In genomic region chr15:26377355-26377754, GRCm38 (mm10) we compare ENCODE assay signal across 22 mouse cellular contexts.
A peak's percentile ranks its signal among the peaks of the same experiment; 100 is the strongest.
DNase-seq lines count a peak whose midpoint lies in the region; ATAC-seq and TF ChIP-seq lines count a peak whose summit lies in the region.
"Had no signal": no experiment of that assay in that cellular context is flagged by ENCODE, and none has a peak within 500 bp of the region (broad histone marks: within the 10 kb centered on the region; RNA-seq: fewer than 3 reads in every experiment).

No protein-coding gene starts in this region.

- H3K9ac ChIP-seq in liver, adult 2 months (ENCODE audit: low read depth, low read length), result no peak overlapping the region
- no peak overlapping the region for H3K9ac ChIP-seq in liver, embryonic 11.5 days (ENCODE audit: low read depth, low read length)
- no peak overlapping the region for H3K9ac ChIP-seq in liver, postnatal 0 days (replicated peaks)
- H3K9ac ChIP-seq: forebrain, embryonic 13.5 days; heart, embryonic 13.5 days; hindbrain, embryonic 14.5 days had no signal

- WGBS in liver, adult 2 months, result 9% methylated on average over 2 of the region's 2 CpGs
- WGBS in liver, embryonic 11.5 days, result 66% methylated on average over 2 of the region's 2 CpGs
- 54% methylated on average over 2 of the region's 2 CpGs for WGBS in liver, postnatal 0 days (ENCODE audit: insufficient replicate concordance)

- no peaks in the 10 kb centered on the region for H3K9me3 ChIP-seq in liver, embryonic 11.5 days (ENCODE audit: control insufficient read depth, low read length)
- H3K9me3 ChIP-seq in liver, postnatal 0 days (ENCODE audit: low read length), result no peaks in the 10 kb centered on the region
- H3K9me3 ChIP-seq: forebrain, embryonic 10.5 days; forebrain, embryonic 13.5 days; heart, embryonic 10.5 days; heart, embryonic 13.5 days had no signal

- ATAC-seq in liver, embryonic 11.5 days (replicated peaks; ENCODE audit: low FRiP score), result no peak
- ATAC-seq in liver, postnatal 0 days, result peak; percentile 96
- ATAC-seq in inflammation-experienced regulatory T-cells, adult 6 months, result no peak
- ATAC-seq: forebrain, embryonic 13.5 days; forebrain, embryonic 16.5 days; hindbrain, postnatal 0 days had no signal

- H3K79me2 ChIP-seq in liver, adult 2 months (ENCODE audit: control insufficient read depth, insufficient read depth, low read length), result no peaks in the 10 kb centered on the region
- peaks cover 10% of the 10 kb centered on the region for H3K79me2 ChIP-seq in C2C12 (ENCODE audit: control insufficient read depth, insufficient read depth)

- no peak overlapping the region for H3ac ChIP-seq in C2C12 (ENCODE audit: control insufficient read depth, insufficient read length, low read depth)

- TF ChIP-seq EP300 in liver, postnatal 0 days (IDR thresholded peaks at IDR 0.05; ENCODE audit: low read depth), result peak; percentile 57

- no peak overlapping the region for H3K27ac ChIP-seq in liver, adult 2 months (replicated peaks; ENCODE audit: insufficient read depth, low read depth, low read length)
- H3K27ac ChIP-seq in liver, embryonic 11.5 days (ENCODE audit: low read depth, low read length), result no peak overlapping the region
- peak overlapping the region; percentile 74 for H3K27ac ChIP-seq in liver, postnatal 0 days (ENCODE audit: low read depth)
- H3K27ac ChIP-seq: forebrain, embryonic 10.5 days; forebrain, embryonic 13.5 days; heart, adult 2 months; heart, embryonic 10.5 days; heart, embryonic 13.5 days; hindbrain, embryonic 14.5 days; hindbrain, postnatal 0 days had no signal

- H3K79me3 ChIP-seq in C2C12 (ENCODE audit: low read depth), result no peaks in the 10 kb centered on the region

- H3K4me1 ChIP-seq in liver, adult 2 months (ENCODE audit: control insufficient read depth, insufficient read depth, low read length), result peaks cover 24% of the 10 kb centered on the region
- H3K4me1 ChIP-seq in liver, embryonic 11.5 days (replicated peaks; ENCODE audit: control insufficient read depth, insufficient read depth, low read length), result no peaks in the 10 kb centered on the region
- H3K4me1 ChIP-seq in liver, postnatal 0 days (ENCODE audit: insufficient read depth), result 0 out of 2 replicates have a peak, but pooled peaks cover 2% of the 10 kb centered on the region
- H3K4me1 ChIP-seq: forebrain, embryonic 10.5 days; forebrain, embryonic 13.5 days; heart, embryonic 10.5 days; heart, embryonic 13.5 days had no signal

- H3K4me3 ChIP-seq in liver, adult 2 months (ENCODE audit: insufficient read depth, low read depth, low read length), result no peak overlapping the region
- H3K4me3 ChIP-seq in liver, embryonic 11.5 days (ENCODE audit: low read depth, low read length), result no peak overlapping the region
- no peak overlapping the region for H3K4me3 ChIP-seq in C2C12 (ENCODE audit: insufficient read depth, poor library complexity, severe bottlenecking)
- H3K4me3 ChIP-seq in liver, postnatal 0 days (ENCODE audit: low read depth, low read length), result no peak overlapping the region
- H3K4me3 ChIP-seq: forebrain, embryonic 10.5 days; forebrain, embryonic 13.5 days; heart, adult 2 months; heart, embryonic 10.5 days; heart, embryonic 13.5 days had no signal

- H3K4me2 ChIP-seq in liver, embryonic 11.5 days, result no peak overlapping the region
- no peak overlapping the region for H3K4me2 ChIP-seq in liver, postnatal 0 days (ENCODE audit: low read depth, low read length)
- H3K4me2 ChIP-seq: forebrain, embryonic 13.5 days; heart, embryonic 13.5 days; hindbrain, embryonic 14.5 days had no signal

- no peak for TF ChIP-seq POLR2A in liver, adult 2 months (IDR thresholded peaks at IDR 0.05; ENCODE audit: extremely low read depth, insufficient read depth, low read length)

- H3K27me3 ChIP-seq in liver, adult 2 months (ENCODE audit: control insufficient read depth, insufficient read depth, low read length), result no peaks in the 10 kb centered on the region
- no peaks in the 10 kb centered on the region for H3K27me3 ChIP-seq in liver, embryonic 11.5 days (replicated peaks; ENCODE audit: control insufficient read depth, insufficient read depth, low read length)
- H3K27me3 ChIP-seq in C2C12 (ENCODE audit: control insufficient read depth, insufficient read depth, insufficient read length), result no peaks in the 10 kb centered on the region
- H3K27me3 ChIP-seq in liver, postnatal 0 days (ENCODE audit: insufficient read depth, low read length), result no peaks in the 10 kb centered on the region
- H3K27me3 ChIP-seq: forebrain, embryonic 13.5 days; heart, embryonic 13.5 days had no signal

- DNase-seq in cerebellum, adult 11-12 months, result peak; percentile 8
- no peak for DNase-seq in cerebellum, adult 11 months
- peak; percentile 99 for DNase-seq in liver, adult 2 months (ENCODE audit: extremely low read depth, low read depth, low spot score)
- no peak for DNase-seq in liver, embryonic 11.5 days (ENCODE audit: low spot score)
- peak; percentile 18 for DNase-seq in liver, postnatal 0 days
- no peak for DNase-seq in embryo, embryonic 10 days (ENCODE audit: low spot score)
- DNase-seq: adrenal gland, adult 2 months; adrenal gland, postnatal 14 days; gastrocnemius, postnatal 10 days; gastrocnemius, postnatal 36 days; heart, adult 2 months; heart, postnatal 14 days; heart, postnatal 4 days had no signal

- no peaks in the 10 kb centered on the region for H3K36me3 ChIP-seq in liver, adult 2 months (ENCODE audit: control insufficient read depth, insufficient read depth, low read length)
- no peaks in the 10 kb centered on the region for H3K36me3 ChIP-seq in liver, embryonic 11.5 days (ENCODE audit: control insufficient read depth, insufficient read depth, low read length)
- no peaks in the 10 kb centered on the region for H3K36me3 ChIP-seq in C2C12 (ENCODE audit: control insufficient read depth, insufficient read depth)
- no peaks in the 10 kb centered on the region for H3K36me3 ChIP-seq in liver, postnatal 0 days (replicated peaks; ENCODE audit: insufficient read depth, low read length)
- H3K36me3 ChIP-seq: forebrain, embryonic 10.5 days; heart, embryonic 10.5 days; heart, embryonic 13.5 days had no signal

- TF ChIP-seq CTCF in liver, adult 2 months (IDR thresholded peaks at IDR 0.05; ENCODE audit: low read depth, low read length), result no peak
- TF ChIP-seq CTCF in C2C12 (IDR thresholded peaks at IDR 0.05; ENCODE audit: control insufficient read depth, insufficient read depth, insufficient read length), result no peak
- TF ChIP-seq CTCF in liver, postnatal 0 days (IDR thresholded peaks at IDR 0.05; ENCODE audit: low read depth), result no peak

TF ChIP-seq in C2C12, 6 proteins besides CTCF, POLR2A, EP300 and RAD21:
- TF ChIP-seq MYOD1 (IDR thresholded peaks at IDR 0.05; ENCODE audit: control insufficient read depth, insufficient read length, low read depth) (peak; percentile 13), MAX (IDR thresholded peaks at IDR 0.05) (no peak)

Comparison
In these comparisons a context has a peak if more than half of its experiments do, and no peak if none do; other contexts are left out.
1. DNase-seq: peak in cerebellum, adult 11-12 months (single experiment), liver, adult 2 months (single experiment) and liver, postnatal 0 days (single experiment); none in cerebellum, adult 11 months (single experiment), liver, embryonic 11.5 days (single experiment) and embryo, embryonic 10 days (single experiment).